Mouse (Mus musculus) limb, embryonic 14.5 days (tissue): Measurements from ENCODE around the gene Prrc2b. TPM values are rescaled to one million over a fixed set of nuclear protein-coding genes. Genes with fewer than 3 reads are reported as not detected.

ENCODE experiments used
- ATAC-seq: fragments of 200-750 bp; cut with Nextera tagmentation; 2 replicates; pipeline ENCODE4 v1.8.0; 2017; ENCODE audit warnings: low read depth, moderate number of reproducible peaks, moderate TSS enrichment; ENCODE audit not compliant: low FRiP score
- DNase-seq: peaks from one replicate; pipeline ENCODE4 v3.0.0-alpha.2; 2015; ENCODE audit warnings: low spot score
- H3K27ac ChIP-seq: fragments of 300-500 bp; sonication (generic); replicated peaks from 2 replicates; pipeline ENCODE4 v1.5.1; 2014; ENCODE audit warnings: low read depth, mild to moderate bottlenecking, low read length, moderate library complexity, mixed read lengths
- H3K27me3 ChIP-seq: fragments of 300-500 bp; sonication (generic); 2 replicates; pipeline ENCODE4 v1.6.1; 2014; ENCODE audit warnings: low read length, mixed read lengths; ENCODE audit not compliant: control insufficient read depth, insufficient read depth
- H3K36me3 ChIP-seq: fragments of 300-500 bp; sonication (generic); 2 replicates; pipeline ENCODE4 v1.6.1; 2014; ENCODE audit warnings: mild to moderate bottlenecking, low read length, moderate library complexity, mixed read lengths; ENCODE audit not compliant: control insufficient read depth, insufficient read depth
- H3K4me1 ChIP-seq: fragments of 300-500 bp; sonication (generic); 2 replicates; pipeline ENCODE4 v1.6.1; 2014; ENCODE audit warnings: antibody characterized with exemption, low read length, mixed read lengths; ENCODE audit not compliant: control insufficient read depth, insufficient read depth
- H3K4me2 ChIP-seq: fragments of 300-500 bp; sonication (generic); replicated peaks from 2 replicates; pipeline ENCODE4 v1.6.1; 2014; ENCODE audit warnings: low read depth, mild to moderate bottlenecking, low read length, moderate library complexity; ENCODE audit not compliant: severe bottlenecking
- H3K4me3 ChIP-seq: fragments of 300-500 bp; sonication (generic); replicated peaks from 2 replicates; pipeline ENCODE4 v1.5.1; 2014; ENCODE audit warnings: low read length
- H3K9ac ChIP-seq: fragments of 300-500 bp; sonication (generic); 2 replicates; pipeline ENCODE4 v1.6.1; 2014; ENCODE audit warnings: mild to moderate bottlenecking, low read depth, low read length, moderate library complexity; ENCODE audit not compliant: severe bottlenecking
- H3K9me3 ChIP-seq: fragments of 300-500 bp; sonication (generic); 2 replicates; pipeline ENCODE4 v1.6.1; 2016; ENCODE audit warnings: low read length; ENCODE audit not compliant: control insufficient read depth
- POLR2A ChIP-seq: fragments of 200-500 bp; IDR thresholded peaks from 2 replicates; pipeline ENCODE4 v1.8.0; 2012; ENCODE audit warnings: inconsistent platforms, mild to moderate bottlenecking, moderate library complexity, borderline replicate concordance; ENCODE audit not compliant: insufficient read depth, insufficient read length; ENCODE audit errors: extremely low read depth
- WGBS: fragments of 180-500 bp; shearing (Covaris S2); extraction: QIAGEN DNeasy Blood & Tissue Kit; methylation state at CpG from one replicate; pipeline ENCODE4 v1.1.7; 2014; 5-methylcytosine and 5-hydroxymethylcytosine counted together
- polyA plus RNA-seq, 2 experiments: library from polyadenylated mRNA; depleted of rRNA in 1 of 2; stranded (reverse) in 1 of 2; unstranded in 1 of 2; fragments of >200 nt; fragmentation: Nextera tagmentation in 1 of 2; extraction: Ambion mirVana in 1 of 2; gene quantifications; 2 replicates each; pipeline versions ENCODE4 v1.2.1 to v1.2.3; 2012 to 2014

The Prrc2b gene
- polyA plus RNA-seq, 2 experiments = 74.6 to 78.2 TPM

DNA sequence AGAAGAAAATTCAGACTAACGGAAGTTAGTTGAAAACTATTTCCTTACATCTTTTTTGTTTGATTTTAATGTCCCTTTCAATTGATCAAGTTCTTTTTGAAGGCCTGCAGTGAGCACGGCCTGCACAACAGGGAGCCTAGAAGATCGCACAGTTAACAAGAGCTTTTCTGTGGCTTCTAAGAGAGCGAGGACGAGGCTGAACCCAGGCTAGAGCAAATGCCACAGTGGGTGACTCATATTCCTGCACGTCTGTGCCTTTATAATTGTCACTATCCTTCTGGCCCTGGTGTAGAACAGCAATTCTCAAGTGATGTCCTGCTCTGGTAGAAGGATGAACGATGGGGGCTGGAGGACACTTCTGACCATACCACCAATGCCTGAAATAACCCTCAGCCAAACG lies 66.8 kb downstream of the Prrc2b start:
- H3K4me1 ChIP-seq = no peaks in the 10 kb centered on the region
- no peaks in the 10 kb centered on the region for H3K27me3 ChIP-seq
- no peaks in the 10 kb centered on the region for H3K9me3 ChIP-seq
- TF ChIP-seq POLR2A = no peak
- no peak for ATAC-seq
- no peak overlapping the region for H3K9ac ChIP-seq
- H3K36me3 ChIP-seq = peaks cover 100% of the 10 kb centered on the region
- H3K4me2 ChIP-seq = no peak overlapping the region
- no peak overlapping the region for H3K27ac ChIP-seq
- H3K4me3 ChIP-seq = no peak overlapping the region
- no peak for DNase-seq
- 90% methylated on average over 8 of the region's 8 CpGs for WGBS

DNA sequence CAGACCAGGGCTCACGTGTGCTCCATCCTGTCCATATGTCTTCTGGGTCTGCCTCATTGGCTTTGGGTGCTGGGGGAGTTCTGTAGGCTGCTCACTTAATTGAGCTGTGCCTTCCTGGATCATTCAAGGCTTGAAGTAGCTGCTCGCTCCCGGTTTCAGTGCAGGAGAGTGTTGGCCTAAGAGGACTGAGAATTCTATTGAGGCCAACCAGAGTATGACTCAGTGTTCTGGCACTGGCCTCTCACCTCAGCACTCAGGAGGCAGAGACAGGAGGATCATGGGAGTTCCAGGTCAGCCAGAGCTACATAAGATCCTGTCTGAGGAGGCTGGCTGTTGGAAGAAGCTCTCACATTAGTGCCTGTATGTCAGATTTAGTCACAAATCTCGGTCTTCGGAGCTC lies 67.2 kb downstream of the Prrc2b start:
- no peak for TF ChIP-seq POLR2A
- H3K9me3 ChIP-seq = no peaks in the 10 kb centered on the region

DNA sequence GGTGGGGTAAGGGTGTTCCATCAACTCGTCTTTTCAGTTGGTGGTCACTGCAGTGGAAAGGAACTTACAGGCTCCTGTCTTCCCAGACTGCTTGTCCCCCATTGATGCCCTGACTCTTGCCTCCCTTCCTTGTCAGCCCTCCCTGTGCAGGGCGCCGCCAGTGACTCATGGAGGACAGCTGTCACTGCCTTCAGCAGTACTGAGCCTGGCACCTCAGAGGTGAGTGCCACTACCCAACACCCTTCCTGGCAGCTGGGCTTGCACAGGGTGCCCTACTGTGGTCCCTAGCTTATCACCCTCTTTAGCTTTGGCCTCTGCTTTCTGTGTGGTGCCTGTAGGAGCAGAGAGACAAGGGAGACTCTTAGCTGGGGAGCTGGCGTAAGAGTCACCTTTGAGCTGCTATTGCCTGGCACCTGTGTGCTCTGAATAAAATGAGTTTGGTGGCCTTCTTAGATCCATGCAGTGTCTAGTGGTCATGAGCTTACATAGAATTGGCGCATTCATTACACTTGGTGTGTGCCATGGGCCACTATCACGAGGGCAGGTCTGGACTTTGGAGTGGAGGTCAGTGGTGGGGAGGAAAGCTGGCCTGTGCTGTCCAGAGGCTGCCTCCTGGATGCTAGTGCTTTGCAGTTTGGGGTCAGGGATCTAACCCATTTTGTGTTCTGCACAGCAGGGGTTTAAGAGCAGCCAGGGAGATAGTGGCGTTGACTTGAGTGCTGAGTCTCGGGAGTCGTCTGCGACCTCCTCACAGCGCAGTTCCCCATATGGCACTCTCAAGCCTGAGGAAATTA lies 67.9 kb downstream of the Prrc2b start:
- Histone ChIP-seq H3K9me3 (no peaks in the 10 kb centered on the region), H3K4me3 (no peak overlapping the region), H3K9ac (no peak overlapping the region), H3K27me3 (no peaks in the 10 kb centered on the region), H3K36me3 (peaks cover 100% of the 10 kb centered on the region), H3K4me2 (no peak overlapping the region), H3K27ac (no peak overlapping the region), H3K4me1 (no peaks in the 10 kb centered on the region)
- no peak for ATAC-seq
- WGBS = 91% methylated on average over 11 of the region's 11 CpGs
- no peak for DNase-seq
- TF ChIP-seq POLR2A = no peak

More for the DNA sequence above, 67.2 kb downstream of the Prrc2b start:
- no peak overlapping the region for H3K4me3 ChIP-seq
- no peak for ATAC-seq
- peaks cover 100% of the 10 kb centered on the region for H3K36me3 ChIP-seq
- DNase-seq = no peak
- H3K4me1 ChIP-seq = no peaks in the 10 kb centered on the region
- no peak overlapping the region for H3K27ac ChIP-seq
- no peak overlapping the region for H3K9ac ChIP-seq
- 89% methylated on average over 5 of the region's 5 CpGs for WGBS
- H3K27me3 ChIP-seq = no peaks in the 10 kb centered on the region
- H3K4me2 ChIP-seq = no peak overlapping the region

DNA sequence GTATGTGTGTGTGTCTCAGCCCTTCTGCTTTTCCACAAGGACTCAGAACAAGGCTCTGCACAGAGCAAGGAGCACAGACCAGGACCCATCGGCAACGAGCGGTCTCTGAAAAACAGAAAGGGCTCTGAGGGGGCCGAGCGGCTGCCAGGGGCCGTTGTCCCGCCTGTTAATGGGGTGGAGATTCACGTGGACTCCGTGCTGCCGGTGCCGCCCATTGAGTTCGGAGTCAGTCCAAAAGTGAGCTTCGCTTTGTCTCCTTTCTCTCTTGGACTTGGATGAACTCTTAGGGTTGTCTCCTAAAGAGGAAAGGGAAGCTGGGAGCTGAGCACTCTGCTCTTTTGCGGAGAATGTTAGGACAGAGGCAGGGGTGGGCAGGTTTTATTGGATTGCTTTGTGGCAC lies 68.6 kb downstream of the Prrc2b start:
- Histone ChIP-seq H3K4me2 (no peak overlapping the region), H3K4me3 (no peak overlapping the region), H3K27ac (no peak overlapping the region)

DNA sequence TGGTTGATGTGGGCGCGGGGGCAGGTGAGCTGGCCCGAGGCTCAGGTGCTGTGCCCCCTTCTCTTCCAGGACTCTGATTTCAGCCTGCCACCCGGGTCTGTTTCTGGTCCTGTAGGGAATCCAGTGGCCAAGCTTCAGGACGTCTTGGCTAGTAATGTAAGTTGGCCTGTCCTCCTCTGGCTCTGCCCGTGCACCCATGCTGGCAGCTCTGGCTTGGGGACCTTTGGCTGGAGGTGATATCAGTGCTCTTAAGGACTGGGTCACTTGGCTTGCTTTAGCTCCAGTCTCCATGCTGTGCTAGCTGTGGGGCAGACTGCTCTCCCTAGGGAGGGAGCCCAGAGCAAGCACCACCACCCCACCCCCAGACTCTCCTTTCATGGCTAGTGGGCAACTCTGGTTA lies 69.1 kb downstream of the Prrc2b start:
- TF ChIP-seq POLR2A = no peak
- DNase-seq = no peak
- Histone ChIP-seq H3K36me3 (peaks cover 100% of the 10 kb centered on the region), H3K9ac (no peak overlapping the region), H3K4me3 (no peak overlapping the region), H3K27ac (no peak overlapping the region), H3K27me3 (no peaks in the 10 kb centered on the region), H3K4me1 (no peaks in the 10 kb centered on the region), H3K9me3 (no peaks in the 10 kb centered on the region), H3K4me2 (no peak overlapping the region)
- ATAC-seq = no peak
- WGBS = 95% methylated on average over 6 of the region's 6 CpGs

More for the DNA sequence above, 68.6 kb downstream of the Prrc2b start:
- H3K9ac ChIP-seq = no peak overlapping the region
- H3K4me1 ChIP-seq = no peaks in the 10 kb centered on the region
- TF ChIP-seq POLR2A = no peak
- 96% methylated on average over 14 of the region's 14 CpGs for WGBS
- H3K9me3 ChIP-seq = no peaks in the 10 kb centered on the region
- H3K27me3 ChIP-seq = no peaks in the 10 kb centered on the region
- peaks cover 100% of the 10 kb centered on the region for H3K36me3 ChIP-seq
- ATAC-seq (no peak), DNase-seq (no peak)
